Mouse (Mus musculus) adipocyte (in vitro differentiated cells): Measurements from ENCODE around the gene Fam229a.
"Not testable (repeated sequence)": the region's sequence is repeated elsewhere in the genome, so short reads cannot be mapped to it uniquely, and the experiment has no call there.

Experiments used
- DNase-seq: peaks from one replicate; pipeline ENCODE4 v3.0.0-alpha.2; 2016; ENCODE audit warnings: low spot score

The Fam229a gene

GRCm38 (mm10) chr4:129518519-129518918 is 27.5 kb downstream of the Fam229a start:
- no peak for DNase-seq

DNA sequence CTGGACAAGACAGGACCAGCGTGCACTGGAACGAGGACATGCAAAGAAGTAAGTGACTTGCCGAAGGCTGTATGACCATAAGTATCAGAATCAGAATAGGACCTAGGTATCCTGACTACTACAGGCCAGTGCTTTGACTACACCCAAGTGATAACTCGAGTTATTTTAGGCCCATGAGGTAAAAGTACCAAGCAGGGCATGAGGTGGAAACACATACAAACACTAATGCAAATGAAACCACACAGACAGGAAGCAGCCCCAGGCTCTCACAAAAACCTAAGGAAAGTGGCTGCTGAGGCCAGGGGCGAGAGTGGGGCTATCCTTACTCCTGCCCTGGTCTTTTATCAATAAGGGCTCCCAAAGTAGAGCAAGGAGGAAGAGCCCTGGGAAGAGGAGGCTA is 34.3 kb downstream of the Fam229a start:
- DNase-seq: no peak

- DNase-seq: no peak
Measured at GRCm38 (mm10) chr4:129525889-129526288, 34.9 kb downstream of the Fam229a start.

DNA sequence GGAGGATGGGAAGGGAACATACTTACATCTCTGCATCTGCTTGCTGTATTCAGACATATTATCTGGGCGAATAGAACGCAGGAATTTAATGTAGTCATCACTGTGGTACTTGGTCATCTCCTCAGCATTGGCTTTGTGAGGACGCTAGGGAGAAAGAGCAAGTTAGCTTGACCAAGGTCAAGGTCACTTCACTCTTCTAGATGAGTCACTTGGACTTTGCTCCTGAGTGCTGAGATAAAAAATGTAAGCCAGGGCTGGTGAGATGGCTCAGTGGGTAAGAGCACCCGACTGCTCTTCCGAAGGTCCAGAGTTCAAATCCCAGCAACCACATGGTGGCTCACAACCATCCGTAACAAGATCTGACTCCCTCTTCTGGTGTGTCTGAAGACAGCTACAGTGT is 37.9 kb downstream of the Fam229a start:
- DNase-seq: not testable (repeated sequence)

DNA sequence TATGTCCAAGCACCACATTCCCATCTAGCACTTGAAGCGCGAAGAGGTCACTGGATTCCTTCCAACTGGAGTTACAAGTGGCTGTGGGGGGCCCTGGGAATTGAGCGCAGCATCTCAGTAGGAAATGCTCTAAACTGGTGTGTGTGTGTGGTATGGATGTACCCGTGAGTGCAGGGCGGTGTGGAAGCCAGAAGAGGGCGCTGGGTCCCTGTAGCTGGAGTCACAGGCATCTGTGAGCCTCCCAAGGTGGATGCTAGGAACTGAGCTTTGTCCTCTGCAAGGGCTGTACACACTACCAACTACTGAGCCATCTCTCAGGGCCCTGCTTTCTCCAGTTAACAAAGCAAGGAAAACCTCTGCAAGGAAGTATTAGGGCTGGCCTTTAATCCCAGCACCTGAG is 49.0 kb downstream of the Fam229a start:
- DNase-seq: no peak
